Mouse (Mus musculus) hematopoietic stem cell, adult 5-6 weeks (primary cell): Measurements from ENCODE around the gene Hdhd5. TPM values are rescaled to one million over a fixed set of nuclear protein-coding genes. Genes with fewer than 3 reads are reported as not detected.

Experiments
- ATAC-seq, 2 experiments: fragments of 125-278 bp in 1 of 2; replicated peaks in 1 of 2; 2 replicates each; pipeline ENCODE4 v1.8.0; 2016 to 2017; ENCODE audit warnings: inconsistent platforms in 2 of 2, mild to moderate bottlenecking in 2 of 2, moderate number of reproducible peaks in 2 of 2, low read depth in 1 of 2, moderate TSS enrichment in 1 of 2; ENCODE audit not compliant: low FRiP score in 2 of 2, poor library complexity in 2 of 2, severe bottlenecking in 2 of 2, insufficient read depth in 1 of 2, low TSS enrichment in 1 of 2
- total RNA-seq: library from RNA; stranded (forward); fragments of 172-1452, 232-1000 nt; gene quantifications from 2 replicates; pipeline ENCODE4 v1.2.3, GENCODE M21; 2017

The Hdhd5 gene
- 11.9 and 17.4 TPM in 2 replicates for total RNA-seq

DNA sequence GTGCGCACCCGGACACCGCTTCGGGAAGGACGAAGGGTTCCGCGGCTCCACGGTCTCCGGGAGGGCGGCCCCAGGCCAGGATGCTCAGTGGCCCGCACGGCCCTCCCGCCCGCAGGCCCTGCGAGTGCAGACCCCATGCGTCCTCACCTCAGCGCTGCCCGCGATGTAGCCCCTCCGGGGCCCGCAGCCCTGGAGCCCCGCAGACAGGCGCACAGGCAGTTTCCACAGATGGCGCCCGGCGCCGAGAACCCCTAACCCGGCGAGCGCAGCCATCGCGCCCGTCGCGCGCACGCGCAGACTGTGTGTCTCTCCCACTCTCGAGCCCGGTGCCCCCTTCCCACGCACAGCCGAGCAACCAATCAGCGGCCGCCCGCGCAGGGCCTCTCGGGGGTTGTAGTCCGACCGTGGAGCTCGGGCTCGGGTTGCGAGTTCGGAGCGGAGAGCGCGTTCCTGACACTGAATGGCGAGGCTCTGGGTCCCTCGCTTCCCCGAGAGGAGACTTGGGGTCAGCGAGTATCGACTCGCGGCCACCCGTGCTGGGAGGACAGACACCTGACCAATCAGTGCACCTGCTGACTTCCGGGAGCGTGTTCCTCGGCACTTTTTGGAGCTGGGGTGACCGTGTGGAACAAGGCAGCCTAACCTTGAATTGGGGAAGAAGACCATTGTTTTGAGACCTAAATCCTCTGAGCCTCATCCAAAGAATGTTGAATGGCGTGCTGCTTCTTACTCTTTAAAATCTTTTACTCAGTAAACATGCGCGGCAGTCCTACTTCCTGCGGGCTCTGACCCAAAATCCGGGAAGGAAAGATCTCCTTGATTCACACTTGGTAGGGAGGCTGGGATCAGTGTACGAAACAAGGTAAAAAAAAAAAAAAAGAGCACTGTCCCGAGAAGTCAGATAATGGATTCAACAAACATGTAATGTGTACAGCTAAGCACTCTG, at the start of gene Hdhd5:
Gene Hdhd5 (minus strand): TSS at position 300 of the 946 bp plus-strand sequence.
- ATAC-seq, result peak; percentile 97

DNA sequence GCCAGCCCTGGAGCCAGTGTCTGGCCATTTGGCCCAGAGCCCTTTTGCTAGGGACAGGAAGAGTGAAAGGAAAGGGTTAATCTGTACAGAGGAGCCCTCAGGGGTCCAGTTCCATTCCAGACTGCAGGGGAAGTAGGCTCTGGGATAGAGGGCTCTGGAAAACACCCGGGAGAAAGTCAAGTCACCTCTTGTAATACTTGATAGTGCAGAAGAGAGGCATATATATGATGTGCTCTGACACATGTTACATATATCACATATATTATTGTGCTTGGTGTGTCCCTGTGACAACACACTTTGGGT, 49.5 kb upstream of the Hdhd5 start:
- no peak for ATAC-seq

DNA sequence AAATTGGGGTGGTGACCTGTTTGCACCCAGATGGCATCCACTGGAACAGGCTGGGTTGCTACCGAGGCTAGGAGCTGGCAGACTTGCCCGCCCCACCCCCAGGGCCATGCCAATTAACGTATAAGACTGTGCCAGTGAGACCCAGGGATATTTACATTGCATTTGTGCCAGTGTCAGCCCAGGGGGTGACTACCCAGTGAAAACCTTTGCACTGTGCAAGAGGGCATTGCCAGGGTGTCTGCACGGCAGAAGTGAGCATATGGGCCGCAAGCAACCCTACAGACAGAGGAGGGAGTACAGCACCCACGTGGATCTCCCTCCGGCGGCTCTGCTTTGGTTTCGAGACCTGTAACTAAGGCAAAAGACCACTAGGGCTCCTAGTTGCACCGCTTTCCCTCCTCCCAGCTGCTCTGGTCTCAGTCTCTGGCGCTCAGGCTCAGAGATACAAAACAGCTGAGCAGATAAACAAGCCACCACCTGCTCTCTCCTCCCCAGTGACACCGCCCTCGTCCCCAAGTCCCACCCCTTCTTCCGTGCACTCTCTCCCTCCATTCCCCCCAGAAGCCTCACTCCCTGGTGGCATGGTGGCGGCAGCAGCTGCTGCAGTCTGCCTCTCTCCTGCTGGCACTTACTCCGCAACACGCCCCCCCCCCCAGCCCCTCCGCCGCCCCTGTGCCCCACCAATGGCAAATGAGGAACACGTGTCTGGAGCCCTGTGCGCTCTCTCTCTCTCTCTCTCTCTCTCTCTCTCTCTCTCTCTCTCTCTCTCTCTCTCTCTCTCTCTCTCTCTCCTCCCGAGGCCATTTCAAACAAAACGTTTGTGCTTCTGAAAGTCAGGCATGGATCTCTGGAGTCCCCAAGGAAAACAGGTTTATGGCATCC, 49.0 kb upstream of the Hdhd5 start:
- ATAC-seq, result peak; percentile 94 to 95

DNA sequence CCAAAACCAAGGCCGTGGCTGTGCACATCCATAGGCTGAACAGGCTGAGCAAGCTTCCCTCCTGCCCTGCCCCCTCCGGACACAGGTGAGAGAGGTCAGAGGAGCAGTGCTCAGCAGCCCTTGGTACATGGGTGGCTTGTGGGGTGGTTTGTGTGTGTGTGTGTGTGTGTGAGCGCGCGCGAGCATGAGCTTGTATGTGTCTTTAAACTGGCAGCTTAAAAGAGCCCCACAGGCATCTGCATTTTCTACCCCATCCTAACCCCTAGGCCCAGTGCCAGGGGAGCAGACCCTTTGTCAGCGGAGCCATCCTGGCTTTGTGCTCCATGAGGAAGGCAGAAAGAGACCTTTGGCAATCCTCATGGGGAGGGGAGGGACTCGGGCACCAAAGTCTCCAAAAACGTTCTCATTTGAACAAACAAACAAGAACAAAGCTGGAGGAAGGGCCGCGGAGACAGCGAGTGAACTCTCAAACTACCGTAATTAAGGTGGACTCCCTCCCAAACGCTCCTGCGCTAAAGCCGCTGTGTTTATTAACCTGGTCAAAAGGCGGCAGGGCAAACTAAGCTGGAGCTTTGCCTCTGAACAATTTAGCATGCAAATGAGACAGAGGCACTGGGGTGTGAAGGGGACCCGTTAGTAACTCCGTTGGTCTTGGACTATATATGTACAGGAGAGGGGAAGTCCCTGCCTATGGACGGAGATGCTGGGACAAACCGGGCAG, 48.2 kb upstream of the Hdhd5 start:
- ATAC-seq, result peak in 1 of 2 experiments; percentile 9; a peak in 1 of 4 replicates

DNA sequence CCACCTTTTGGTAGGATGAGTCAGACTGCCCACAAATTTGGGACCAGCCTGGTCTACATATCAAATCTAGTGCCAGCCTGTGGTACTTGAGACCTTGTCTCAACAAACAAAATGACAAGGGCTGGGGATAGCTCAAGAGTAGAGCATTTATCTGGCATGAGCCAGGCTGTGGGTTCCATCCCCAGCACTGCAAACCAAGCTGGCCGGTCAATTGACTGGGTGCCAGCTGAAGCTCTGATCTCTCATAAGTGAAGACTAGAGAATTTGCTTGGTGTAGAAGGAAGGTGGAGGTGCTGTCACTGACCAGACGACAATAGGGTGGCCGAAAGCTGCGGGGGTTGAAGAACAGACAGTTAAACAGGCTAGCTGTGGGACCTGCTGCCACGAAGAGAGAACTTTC, 47.4 kb upstream of the Hdhd5 start:
- no peak for ATAC-seq

DNA sequence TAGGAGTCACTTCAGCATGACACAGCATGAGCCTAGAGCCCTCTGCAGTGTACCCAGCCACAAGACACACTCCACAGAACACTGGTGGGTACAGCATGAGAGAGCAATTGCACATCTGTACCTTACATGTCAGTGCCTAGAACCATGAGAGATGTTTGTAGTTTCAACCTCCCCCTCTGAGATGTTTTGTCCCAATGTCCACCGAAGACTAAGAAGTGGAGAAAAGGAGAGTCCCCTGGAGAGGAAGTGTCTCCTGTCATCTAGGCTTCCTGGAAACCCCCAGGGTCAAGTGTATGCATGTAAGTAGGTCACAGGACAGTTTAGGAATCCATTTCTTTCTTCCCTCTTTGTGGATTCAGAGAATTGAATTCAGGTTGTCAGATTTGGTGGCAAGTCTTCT, 41.3 kb upstream of the Hdhd5 start:
- ATAC-seq, result no peak

DNA sequence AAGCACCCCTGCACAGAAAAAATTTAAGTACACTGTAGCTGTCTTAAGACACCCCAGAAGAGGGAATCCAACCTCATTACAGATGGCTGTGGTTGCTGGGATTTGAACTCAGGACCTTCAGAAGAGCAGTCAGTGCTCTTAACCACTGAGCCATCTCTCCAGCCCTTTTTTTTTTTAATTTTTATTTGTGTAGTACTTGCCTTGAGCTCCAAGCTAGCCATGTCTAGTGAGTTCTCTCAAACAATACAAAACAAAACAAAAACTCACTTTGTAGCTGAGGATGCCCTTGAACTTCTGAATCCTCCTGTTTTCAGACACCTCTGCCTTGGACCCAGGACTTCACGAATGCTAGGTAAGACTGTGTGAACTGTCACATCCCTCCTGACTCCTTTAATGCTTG, 37.1 kb upstream of the Hdhd5 start:
- no peak for ATAC-seq

DNA sequence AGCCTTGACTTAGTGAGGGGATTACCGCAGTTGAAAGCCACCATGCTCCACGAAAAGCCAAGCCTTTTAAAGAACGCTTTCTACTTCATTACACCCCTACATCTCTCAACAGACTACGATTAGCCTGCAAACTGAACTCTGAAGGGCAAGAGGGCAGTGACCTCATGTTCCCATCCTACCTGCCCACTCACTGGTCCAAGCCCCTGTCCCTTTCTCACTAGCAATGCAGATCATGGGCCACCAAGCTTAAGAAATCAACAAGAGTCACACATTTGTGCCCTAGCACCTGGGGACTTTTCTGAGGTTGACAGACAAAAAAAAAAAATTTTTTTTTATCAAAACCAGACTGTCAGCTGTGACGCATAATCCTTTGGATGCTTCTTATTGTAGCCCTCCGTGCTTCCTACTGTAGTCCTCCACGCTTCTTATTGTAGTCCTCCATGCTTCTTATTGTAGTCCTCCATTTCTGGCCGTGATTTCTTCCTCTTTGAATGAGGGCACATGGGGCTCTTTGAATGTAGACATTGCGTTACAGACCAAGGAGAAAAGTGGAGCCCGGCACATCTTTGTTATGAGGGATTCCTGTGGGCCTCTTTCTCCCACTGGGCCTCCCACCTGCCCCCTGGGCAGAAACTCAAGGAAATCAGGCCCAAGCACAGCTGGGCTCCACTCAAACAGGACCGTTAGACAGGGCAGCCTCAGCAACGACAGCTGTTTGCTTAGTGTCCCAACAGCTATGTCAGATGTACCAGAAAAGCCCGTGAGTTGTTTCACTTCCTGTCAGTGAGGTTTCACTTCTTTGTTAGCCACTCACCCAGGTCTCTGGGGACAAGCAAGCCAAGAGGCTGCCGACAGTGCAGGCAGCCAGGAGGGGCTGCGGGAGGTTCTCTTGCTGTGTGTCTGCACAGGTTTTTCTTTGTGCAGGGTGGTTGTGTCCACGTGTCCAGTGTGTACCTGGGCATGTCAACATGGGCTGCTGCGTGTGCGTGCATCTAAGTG, 36.1 kb upstream of the Hdhd5 start:
- peak; percentile 59 to 87; a peak in 3 of 4 replicates for ATAC-seq

DNA sequence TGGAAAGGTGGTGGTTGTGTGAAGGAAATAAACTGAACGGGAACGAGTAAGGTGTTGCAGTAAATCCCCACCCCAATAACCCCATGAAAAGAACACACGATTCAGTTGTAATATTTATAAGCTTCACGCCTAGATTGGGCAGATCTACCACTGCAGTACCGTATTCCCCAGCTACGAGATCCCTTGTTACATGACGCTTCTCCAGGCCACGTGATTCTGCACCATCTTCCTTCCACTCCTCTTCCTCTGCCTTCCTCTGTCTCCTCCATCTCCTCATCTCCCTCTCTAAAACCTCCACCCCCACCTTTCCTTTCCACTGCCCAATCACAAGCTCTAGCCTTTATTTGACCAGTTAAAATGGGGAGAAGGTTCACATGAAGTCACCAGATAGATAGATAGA, 25.5 kb upstream of the Hdhd5 start:
- no peak for ATAC-seq

DNA sequence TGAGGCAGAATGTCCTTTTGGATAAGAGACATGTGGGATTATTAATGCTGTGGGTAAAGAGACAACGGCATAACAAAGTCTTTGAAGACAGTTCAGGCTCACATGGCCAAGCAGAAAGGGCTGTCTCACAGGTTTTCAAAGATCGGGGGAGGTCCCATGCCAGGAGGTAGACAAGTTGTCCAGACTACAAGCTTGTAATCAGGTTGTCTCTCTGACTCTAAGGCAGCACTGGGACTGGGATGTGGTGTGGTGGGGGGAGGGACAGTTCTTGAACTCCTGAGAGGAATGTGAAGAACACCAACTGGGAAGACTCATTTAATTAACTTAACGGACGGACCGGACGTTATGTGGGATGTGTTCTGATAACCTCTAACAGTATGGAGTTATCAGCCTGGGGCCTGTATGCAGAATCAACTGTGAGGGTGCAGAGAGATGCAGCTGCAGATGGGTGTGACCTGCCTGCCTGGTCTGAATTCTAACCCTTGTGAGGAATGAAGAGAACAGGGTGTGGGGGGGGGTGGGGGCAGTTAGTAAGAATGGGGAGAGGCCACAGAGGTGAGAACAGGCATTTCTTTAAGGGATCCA, 25.0 kb upstream of the Hdhd5 start:
- ATAC-seq, result peak in 1 of 2 experiments; percentile 29; a peak in 1 of 4 replicates

DNA sequence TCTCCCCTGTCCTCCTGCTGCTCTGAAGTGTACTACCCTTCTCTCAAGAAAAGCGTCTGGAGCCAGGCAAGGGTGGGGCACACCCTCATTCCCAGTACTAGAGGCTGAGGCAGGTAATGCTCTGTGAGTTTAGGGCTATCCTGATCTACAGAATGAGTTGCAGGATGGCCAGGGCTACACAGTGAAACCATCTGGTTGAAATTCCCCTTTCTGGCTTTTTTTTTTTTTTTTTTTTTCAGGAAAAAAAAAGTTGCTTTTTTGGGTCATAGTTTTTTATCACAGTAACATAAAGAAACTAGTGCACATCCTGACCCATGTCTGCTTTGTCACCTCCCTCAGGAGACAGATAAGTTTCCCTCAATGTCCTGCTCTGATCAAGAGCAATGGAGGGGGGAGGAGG, 24.0 kb upstream of the Hdhd5 start:
- ATAC-seq, result no peak

DNA sequence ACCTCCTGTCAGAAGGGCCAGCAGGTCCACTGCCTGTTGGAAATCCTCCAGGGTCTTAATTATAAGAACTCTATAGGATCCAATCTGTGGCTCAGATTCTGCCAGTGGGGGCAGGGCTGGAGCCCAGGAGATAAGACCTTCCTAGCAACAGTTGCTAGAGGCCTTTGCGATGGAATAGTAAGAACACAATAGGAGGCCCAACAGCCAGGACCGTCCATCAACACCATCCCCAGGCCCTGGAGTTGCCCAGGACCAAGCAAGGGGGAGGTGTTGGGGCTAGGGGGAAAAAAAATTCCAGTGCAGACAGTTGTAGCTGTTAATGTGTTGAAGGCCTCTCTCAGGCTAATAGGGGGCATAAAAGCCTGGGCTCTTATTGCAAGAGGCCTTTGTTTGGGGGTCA, 19.1 kb upstream of the Hdhd5 start:
- ATAC-seq, result no peak

DNA sequence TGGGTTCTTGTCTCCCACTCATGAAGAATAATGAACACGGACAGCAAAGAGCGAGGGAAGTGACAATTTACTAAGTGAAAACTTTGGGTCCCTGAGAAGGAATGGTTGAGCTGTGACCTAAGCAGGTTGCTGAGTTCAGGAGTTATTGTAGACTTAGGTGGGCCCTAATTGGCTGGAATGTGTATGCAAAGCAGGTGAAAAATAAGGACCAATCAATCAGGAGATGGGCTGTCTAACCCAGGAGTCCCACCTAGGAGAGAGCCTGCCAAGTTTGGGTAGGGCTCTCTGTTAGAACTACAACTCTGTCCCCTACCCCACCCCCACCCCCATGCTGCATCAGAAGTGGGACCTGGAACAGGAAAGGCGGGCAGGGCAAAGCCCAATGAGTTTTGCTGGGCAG, 17.5 kb upstream of the Hdhd5 start:
- no peak for ATAC-seq

DNA sequence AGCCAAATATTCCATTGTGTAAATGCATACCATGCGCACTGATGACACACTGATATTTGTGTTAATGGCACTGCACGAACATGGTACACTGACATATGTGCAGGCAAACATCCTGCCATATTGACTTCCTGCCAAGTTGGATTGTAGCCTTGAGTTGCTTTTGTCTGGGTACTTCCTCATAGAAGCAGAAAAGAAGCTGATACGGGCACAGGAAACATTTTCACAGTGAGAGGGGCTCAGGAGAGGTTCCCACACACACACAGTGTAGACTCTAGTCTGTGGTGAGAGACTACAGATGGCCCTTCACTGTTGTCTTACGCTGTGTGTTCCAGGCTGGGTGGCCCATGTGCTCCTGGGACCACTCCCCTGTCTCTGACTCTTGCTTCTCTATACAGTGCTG, 15.9 kb upstream of the Hdhd5 start:
- ATAC-seq, result peak in 1 of 2 experiments; percentile 37; a peak in 2 of 4 replicates

DNA sequence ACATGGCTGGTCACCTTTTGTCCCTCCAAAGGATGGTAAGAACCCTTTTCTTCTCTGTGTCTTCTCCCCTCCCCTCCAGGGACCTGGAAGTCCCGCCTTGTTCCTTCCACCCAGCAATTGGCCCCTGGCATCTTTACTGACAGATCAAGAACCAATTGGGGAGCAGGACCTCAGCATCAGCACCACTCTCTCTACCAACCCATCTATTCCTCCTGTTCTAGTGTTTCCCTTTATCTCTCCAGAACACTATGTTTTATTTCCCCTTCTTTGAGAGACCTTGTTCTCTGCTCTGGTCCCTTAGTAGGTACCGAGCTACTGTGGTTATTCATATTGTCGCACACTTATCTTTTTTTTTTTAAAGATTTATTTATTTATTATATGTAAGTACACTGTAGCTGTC, 15.2 kb upstream of the Hdhd5 start:
- no peak for ATAC-seq

DNA sequence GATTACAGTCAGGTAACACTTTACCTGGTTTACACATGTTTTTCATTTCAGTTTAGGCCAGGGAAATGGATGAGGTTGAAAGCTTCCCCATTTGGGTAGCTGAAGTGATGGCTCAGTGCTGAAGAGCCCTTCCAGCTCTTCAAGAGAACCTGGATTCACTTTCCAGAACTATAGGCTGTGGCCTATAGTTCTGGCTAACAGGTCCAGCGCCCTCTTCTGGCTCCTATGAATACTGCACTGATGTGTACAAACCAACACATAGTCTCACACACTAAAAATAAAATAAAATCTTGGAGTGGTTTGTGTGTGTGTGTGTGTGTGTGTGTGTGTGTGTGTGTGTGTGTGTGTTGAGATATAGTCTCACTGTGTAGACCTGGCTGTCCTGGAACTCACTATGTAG, 10.9 kb upstream of the Hdhd5 start:
- no peak for ATAC-seq
